Mouse (Mus musculus) midbrain, embryonic 16.5 days (tissue): ENCODE results near the gene Vac14. TPM values are rescaled to one million over a fixed set of nuclear protein-coding genes. Genes with fewer than 3 reads are reported as not detected.

Experiments
- ATAC-seq: fragments of 200-750 bp; cut with Nextera tagmentation; 2 replicates; pipeline ENCODE4 v1.8.0; 2017; ENCODE audit warnings: moderate TSS enrichment
- H3K27ac ChIP-seq: fragments of 300-500 bp; sonication (generic); 2 replicates; pipeline ENCODE4 v1.5.1; 2014; ENCODE audit warnings: mild to moderate bottlenecking, low read length, mixed read lengths
- H3K27me3 ChIP-seq: fragments of 300-500 bp; sonication (generic); 2 replicates; pipeline ENCODE4 v1.6.1; 2014; ENCODE audit warnings: low read depth, low read length, mixed read lengths; ENCODE audit not compliant: control insufficient read depth, insufficient read depth
- H3K36me3 ChIP-seq: fragments of 300-500 bp; sonication (generic); 2 replicates; pipeline ENCODE4 v1.6.1; 2014; ENCODE audit warnings: mild to moderate bottlenecking, low read length, moderate library complexity, mixed read lengths; ENCODE audit not compliant: control insufficient read depth, insufficient read depth
- H3K4me1 ChIP-seq: fragments of 300-500 bp; sonication (generic); 2 replicates; pipeline ENCODE4 v1.6.1; 2014; ENCODE audit warnings: mild to moderate bottlenecking, low read length, mixed read lengths; ENCODE audit not compliant: control insufficient read depth, insufficient read depth
- H3K4me2 ChIP-seq: fragments of 300-500 bp; sonication (generic); 2 replicates; pipeline ENCODE4 v1.6.1; 2014; ENCODE audit warnings: mild to moderate bottlenecking, low read length, mixed read lengths
- H3K4me3 ChIP-seq: fragments of 300-500 bp; sonication (generic); 2 replicates; pipeline ENCODE4 v1.5.1; 2014; ENCODE audit warnings: low read depth, mild to moderate bottlenecking, low read length, moderate library complexity, mixed read lengths
- H3K9ac ChIP-seq: fragments of 300-500 bp; sonication (generic); 2 replicates; pipeline ENCODE4 v1.6.1; 2014; ENCODE audit warnings: low read depth, low read length, mixed read lengths
- H3K9me3 ChIP-seq: fragments of 300-500 bp; sonication (generic); replicated peaks from 2 replicates; pipeline ENCODE4 v1.6.1; 2014; ENCODE audit warnings: mild to moderate bottlenecking, low read length, mixed read lengths; ENCODE audit not compliant: control insufficient read depth, poor library complexity, severe bottlenecking
- WGBS: fragments of 180-500 bp; shearing (Covaris S2); extraction: QIAGEN DNeasy Blood & Tissue Kit; methylation state at CpG from one replicate; pipeline ENCODE4 v1.1.7; 2014; 5-methylcytosine and 5-hydroxymethylcytosine counted together
- polyA plus RNA-seq: library from polyadenylated mRNA; unstranded; fragments of >200 nt; fragmentation: Nextera tagmentation; extraction: Ambion mirVana; gene quantifications from 2 replicates; pipeline ENCODE4 v1.2.1, GENCODE M21; 2015

Gene Vac14
- polyA plus RNA-seq, 1 experiment from 2014 or later: 28.5 TPM

GRCm38 (mm10) chr8:110669932-110670628, 51.7 kb downstream of the Vac14 start:
- WGBS: 70% methylated on average over 8 of the region's 8 CpGs

DNA sequence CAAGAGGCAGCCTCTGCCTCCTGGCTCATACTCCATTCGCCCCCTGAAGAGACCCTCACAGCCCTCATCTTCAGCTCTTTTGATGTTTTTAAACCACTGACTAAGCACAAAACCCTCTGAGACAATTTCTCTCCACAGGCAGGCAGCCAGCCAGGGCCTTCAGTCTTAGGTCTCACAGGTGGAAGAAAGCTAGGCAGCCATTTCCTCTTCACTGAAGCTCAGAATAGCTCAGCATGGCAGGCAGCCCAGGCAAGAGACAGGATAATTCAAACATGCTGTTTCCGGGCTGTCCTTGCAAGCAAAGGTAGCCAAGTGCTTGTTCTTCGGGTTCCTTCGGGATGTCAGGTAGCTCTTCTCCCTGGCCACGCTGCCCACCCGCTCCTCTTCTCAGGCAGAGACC, 52.9 kb downstream of the Vac14 start:
- 86% methylated on average over 6 of the region's 6 CpGs for WGBS
- no peak for ATAC-seq
- no peak overlapping the region for H3K4me2 ChIP-seq
- H3K36me3 ChIP-seq: peaks cover 4% of the 10 kb centered on the region; the same call in 1 of the 2 replicates
- no peaks in the 10 kb centered on the region for H3K27me3 ChIP-seq
- H3K4me1 ChIP-seq: no peaks in the 10 kb centered on the region
- no peak overlapping the region for H3K4me3 ChIP-seq
- peak overlapping the region; percentile 29; the same call in 1 of the 2 replicates for H3K27ac ChIP-seq
- H3K9ac ChIP-seq: no peak overlapping the region
- no peaks in the 10 kb centered on the region for H3K9me3 ChIP-seq

More at GRCm38 (mm10) chr8:110669932-110670628, 51.7 kb downstream of the Vac14 start:
- Histone ChIP-seq H3K4me2 (no peak overlapping the region), H3K9me3 (no peaks in the 10 kb centered on the region), H3K4me1 (peaks cover 2% of the 10 kb centered on the region; the same call in 1 of the 2 replicates), H3K4me3 (no peak overlapping the region), H3K27ac (no peak overlapping the region), H3K27me3 (no peaks in the 10 kb centered on the region), H3K9ac (no peak overlapping the region), H3K36me3 (peaks cover 4% of the 10 kb centered on the region; the same call in 1 of the 2 replicates)
- ATAC-seq: no peak

DNA sequence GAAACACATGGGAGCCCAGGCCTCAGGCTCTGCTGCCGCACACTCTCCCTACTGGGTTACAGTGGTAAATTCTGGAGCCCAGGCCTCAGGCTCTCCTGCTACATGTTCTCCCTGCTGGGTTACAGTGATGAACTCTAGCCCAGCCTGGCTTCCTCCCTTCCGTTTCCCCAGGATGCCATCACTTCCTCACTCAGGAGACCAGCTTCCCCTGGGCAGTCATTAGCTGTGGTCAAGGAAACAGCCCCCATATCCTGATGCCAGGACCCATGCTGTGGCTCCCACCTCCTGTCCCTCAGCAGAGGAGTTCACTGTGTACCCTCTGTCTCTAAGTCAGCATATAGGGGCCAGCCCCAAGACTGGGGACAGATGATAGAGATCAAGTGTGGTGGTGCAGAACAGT, 53.7 kb downstream of the Vac14 start:
- no peak for ATAC-seq
- 84% methylated on average over 2 of the region's 2 CpGs for WGBS
- Histone ChIP-seq H3K4me2 (no peak overlapping the region), H3K4me1 (no peaks in the 10 kb centered on the region), H3K27me3 (no peaks in the 10 kb centered on the region), H3K9ac (no peak overlapping the region), H3K27ac (no peak overlapping the region), H3K4me3 (no peak overlapping the region), H3K9me3 (no peaks in the 10 kb centered on the region), H3K36me3 (peaks cover 4% of the 10 kb centered on the region; the same call in 1 of the 2 replicates)

DNA sequence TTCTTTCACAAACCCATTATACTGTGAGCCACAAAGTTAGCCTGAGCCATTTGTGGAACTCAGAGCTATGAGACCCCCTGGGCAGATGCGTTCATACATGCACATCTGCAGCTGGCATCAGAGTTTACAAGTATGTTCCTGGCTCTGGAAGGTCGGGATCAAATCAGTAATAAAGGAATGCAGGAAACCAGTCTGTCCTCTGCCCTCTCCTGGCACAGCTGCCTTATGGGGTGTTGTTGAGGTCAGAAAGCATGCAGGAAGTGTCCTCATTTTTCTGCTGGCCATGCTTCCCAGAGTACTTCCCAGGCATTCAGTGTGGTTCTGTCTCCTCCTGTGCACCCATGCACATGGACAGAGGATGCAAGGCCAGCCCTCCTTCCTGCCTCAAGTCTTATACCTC, 54.8 kb downstream of the Vac14 start:
- H3K4me1 ChIP-seq: no peaks in the 10 kb centered on the region
- H3K36me3 ChIP-seq: peaks cover 4% of the 10 kb centered on the region; the same call in 1 of the 2 replicates
- 89% methylated on average over 2 of the region's 2 CpGs for WGBS
- no peak overlapping the region for H3K9ac ChIP-seq
- H3K27ac ChIP-seq: no peak overlapping the region
- no peak overlapping the region for H3K4me2 ChIP-seq
- H3K27me3 ChIP-seq: no peaks in the 10 kb centered on the region
- no peak for ATAC-seq
- no peaks in the 10 kb centered on the region for H3K9me3 ChIP-seq
- no peak overlapping the region for H3K4me3 ChIP-seq

GRCm38 (mm10) chr8:110674589-110674988, 56.2 kb downstream of the Vac14 start:
- Histone ChIP-seq H3K4me3 (no peak overlapping the region), H3K9ac (no peak overlapping the region), H3K4me1 (no peaks in the 10 kb centered on the region), H3K4me2 (no peak overlapping the region), H3K36me3 (peaks cover 4% of the 10 kb centered on the region; the same call in 1 of the 2 replicates), H3K27ac (no peak overlapping the region), H3K27me3 (no peaks in the 10 kb centered on the region), H3K9me3 (no peaks in the 10 kb centered on the region)
- ATAC-seq: no peak
- WGBS: 96% methylated on average over 1 of the region's 1 CpGs

DNA sequence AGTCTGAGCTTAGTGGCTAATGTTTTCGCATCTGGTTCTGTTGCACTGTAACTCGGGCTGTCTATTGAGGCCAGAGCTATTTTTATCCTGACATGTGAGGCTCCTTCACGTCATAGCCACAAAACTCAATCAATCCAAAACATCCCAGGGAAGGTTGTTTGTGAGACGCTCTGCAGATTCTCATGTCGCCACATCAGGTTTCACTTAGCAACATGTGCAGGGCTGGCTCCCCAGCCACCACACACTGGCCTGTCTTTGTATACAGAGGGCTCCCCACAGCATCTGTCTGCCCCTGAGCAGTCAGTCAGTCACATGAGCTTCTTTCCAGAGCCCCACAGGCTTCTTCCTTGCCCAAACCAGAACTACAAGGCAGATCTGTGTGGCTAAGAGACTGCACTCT, 58.3 kb downstream of the Vac14 start:
- no peak overlapping the region for H3K4me2 ChIP-seq
- 86% methylated on average over 5 of the region's 5 CpGs for whole genome bisulfite sequencing
- no peak for ATAC-seq
- H3K9me3 ChIP-seq: no peaks in the 10 kb centered on the region
- H3K27ac ChIP-seq: no peak overlapping the region
- H3K9ac ChIP-seq: no peak overlapping the region
- no peak overlapping the region for H3K4me3 ChIP-seq
- H3K4me1 ChIP-seq: no peaks in the 10 kb centered on the region
- peaks cover 4% of the 10 kb centered on the region; the same call in 1 of the 2 replicates for H3K36me3 ChIP-seq
- H3K27me3 ChIP-seq: no peaks in the 10 kb centered on the region

- Histone ChIP-seq H3K4me2 (no peak overlapping the region), H3K4me1 (no peaks in the 10 kb centered on the region), H3K27ac (no peak overlapping the region), H3K36me3 (peaks cover 4% of the 10 kb centered on the region; the same call in 1 of the 2 replicates), H3K4me3 (no peak overlapping the region), H3K9ac (no peak overlapping the region), H3K9me3 (no peaks in the 10 kb centered on the region), H3K27me3 (no peaks in the 10 kb centered on the region)
- WGBS: 94% methylated on average over 5 of the region's 5 CpGs
- ATAC-seq: no peak
These were observed 58.8 kb downstream of the Vac14 start for GRCm38 (mm10) chr8:110677174-110677660.

- Histone ChIP-seq H3K36me3 (peaks cover 8% of the 10 kb centered on the region), H3K4me1 (no peaks in the 10 kb centered on the region), H3K9me3 (no peaks in the 10 kb centered on the region), H3K9ac (no peak overlapping the region), H3K27ac (no peak overlapping the region), H3K4me3 (no peak overlapping the region), H3K4me2 (no peak overlapping the region), H3K27me3 (no peaks in the 10 kb centered on the region)
- no peak for ATAC-seq
- 76% methylated on average over 3 of the region's 3 CpGs for WGBS
These were observed 60.6 kb downstream of the Vac14 start for GRCm38 (mm10) chr8:110678989-110679388.

DNA sequence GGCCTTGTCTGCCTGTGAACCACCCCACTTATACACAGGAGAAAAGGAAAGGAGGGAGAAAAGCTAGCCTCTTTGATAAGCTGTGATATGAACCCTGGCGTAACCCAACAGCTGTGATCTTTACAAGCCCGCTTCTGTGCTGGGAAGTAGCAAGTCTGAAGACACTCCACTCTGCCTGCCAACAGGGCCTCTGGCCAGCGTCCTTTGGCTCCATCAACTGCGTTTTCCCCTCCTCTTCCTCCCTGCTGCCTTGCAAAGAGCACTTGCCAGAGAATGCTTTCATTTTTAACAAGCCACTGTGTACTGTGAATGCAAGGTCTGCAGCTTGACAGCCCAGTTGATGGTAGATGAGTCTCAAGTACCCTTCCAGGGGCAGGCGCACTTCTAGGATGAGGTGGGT, 69.3 kb downstream of the Vac14 start:
- WGBS: 82% methylated on average over 5 of the region's 5 CpGs

More for the DNA sequence above, 69.3 kb downstream of the Vac14 start:
- H3K27ac ChIP-seq: no peak overlapping the region
- no peak for ATAC-seq
- no peak overlapping the region for H3K4me2 ChIP-seq
- peaks cover 25% of the 10 kb centered on the region for H3K36me3 ChIP-seq
- no peak overlapping the region for H3K4me3 ChIP-seq
- no peaks in the 10 kb centered on the region for H3K9me3 ChIP-seq
- H3K4me1 ChIP-seq: no peaks in the 10 kb centered on the region
- no peak overlapping the region for H3K9ac ChIP-seq
- no peaks in the 10 kb centered on the region for H3K27me3 ChIP-seq
